In the genomic region with DNA sequence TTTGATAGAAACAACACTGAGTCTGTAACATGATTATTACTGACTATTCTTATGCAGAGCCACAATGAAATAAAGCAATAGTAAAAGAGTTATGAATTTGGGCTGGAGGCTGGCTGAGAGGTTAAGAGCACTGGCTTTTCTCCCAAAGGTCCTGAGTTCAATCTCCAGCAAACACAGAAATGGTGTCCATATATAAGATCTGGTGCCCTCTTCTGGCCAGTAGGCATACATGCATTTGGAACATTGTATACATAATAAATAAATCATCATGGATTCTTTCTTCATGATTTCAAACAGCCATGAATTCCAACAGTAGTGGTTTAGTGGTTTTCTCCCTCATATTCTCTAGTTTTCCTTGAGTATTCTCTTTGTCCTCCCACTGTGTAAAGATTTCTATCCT, we compare ENCODE assay signal across 14 mouse cellular contexts.
DNase-seq lines count a peak whose midpoint lies in the region; ATAC-seq and TF ChIP-seq lines count a peak whose summit lies in the region.
"Had no signal": no experiment of that assay in that cellular context is flagged by ENCODE, and none has a peak within 500 bp of the region (broad histone marks: within the 10 kb centered on the region; RNA-seq: fewer than 3 reads in every experiment).

No protein-coding gene starts in this region.

- ATAC-seq in kidney, postnatal 0 days (replicated peaks; ENCODE audit: low FRiP score, low read depth) = no peak
- 0 out of 2 replicates have a peak, but pooled peaks have one; percentile 42 for ATAC-seq in megakaryocyte progenitor cell, adult 5-6 weeks (replicated peaks; ENCODE audit: poor library complexity)
- ATAC-seq: inflammation-experienced regulatory T-cells, adult 6 months had no signal

- H3K27ac ChIP-seq in kidney, postnatal 0 days = no peak overlapping the region
- no peak overlapping the region for H3K27ac ChIP-seq in kidney, adult 2 months (ENCODE audit: insufficient read depth, low read depth, low read length)
- H3K27ac ChIP-seq: left cerebral cortex, adult 2 months had no signal

- no peak overlapping the region for H3K9ac ChIP-seq in kidney, postnatal 0 days (ENCODE audit: low read depth, low read length)

- no peaks in the 10 kb centered on the region; the same call in 1 of the 2 replicates for H3K9me3 ChIP-seq in kidney, postnatal 0 days (replicated peaks; ENCODE audit: low read length)

- H3K27me3 ChIP-seq in kidney, postnatal 0 days (ENCODE audit: insufficient read depth, low read length) = no peaks in the 10 kb centered on the region
- H3K27me3 ChIP-seq in kidney, adult 2 months (replicated peaks; ENCODE audit: control insufficient read depth, insufficient read depth, low read length) = no peaks in the 10 kb centered on the region

- peak; percentile 54 for TF ChIP-seq CTCF in kidney, postnatal 0 days (IDR thresholded peaks at IDR 0.05; ENCODE audit: low read depth)
- TF ChIP-seq CTCF in kidney, adult 2 months (conservative IDR thresholded peaks at IDR 0.05; ENCODE audit: insufficient read depth, insufficient read length, low read depth, low read length) = no peak

- H3K4me3 ChIP-seq in kidney, postnatal 0 days (replicated peaks; ENCODE audit: low read depth, low read length) = no peak overlapping the region
- no peak overlapping the region for H3K4me3 ChIP-seq in kidney, adult 2 months (ENCODE audit: insufficient read depth, low read depth, low read length)
- H3K4me3 ChIP-seq: left cerebral cortex, adult 2 months had no signal

- H3K36me3 ChIP-seq in kidney, postnatal 0 days (ENCODE audit: insufficient read depth, low read length) = no peaks in the 10 kb centered on the region
- H3K36me3 ChIP-seq in kidney, adult 2 months (ENCODE audit: control insufficient read depth, insufficient read depth, low read length) = no peaks in the 10 kb centered on the region

- DNase-seq in kidney, postnatal 0 days (ENCODE audit: low spot score) = no peak
- DNase-seq in kidney, adult 2 months = no peak
- DNase-seq in A20 (ENCODE audit: low read depth, low spot score) = peak; percentile 19
- DNase-seq in ES-CJ7 (ENCODE audit: low read depth, low spot score) = peak; percentile 7
- DNase-seq in right cerebral cortex, postnatal 25 days = no peak
- no peak for DNase-seq in ovary, adult 18-20 months (ENCODE audit: low spot score)
- DNase-seq: adrenal gland, postnatal 14 days; heart, adult 11 months; heart, postnatal 14 days; kidney, postnatal 4 days; lung, postnatal 4 days had no signal

- H3K4me1 ChIP-seq in kidney, postnatal 0 days (replicated peaks; ENCODE audit: insufficient read depth, low read length) = no peaks in the 10 kb centered on the region
- H3K4me1 ChIP-seq in kidney, adult 2 months (ENCODE audit: control insufficient read depth, insufficient read depth, low read length) = no peaks in the 10 kb centered on the region

- H3K4me2 ChIP-seq in kidney, postnatal 0 days (ENCODE audit: low read length) = no peak overlapping the region

- TF ChIP-seq POLR2A in kidney, adult 2 months (IDR thresholded peaks at IDR 0.05; ENCODE audit: low read depth, low read length) = no peak

Comparison
In these comparisons a context has a peak if more than half of its experiments do, and no peak if none do; other contexts are left out.
1. DNase-seq: peak in A20 (single experiment) and ES-CJ7 (single experiment); none in kidney, postnatal 0 days (single experiment), kidney, adult 2 months (single experiment), right cerebral cortex, postnatal 25 days (single experiment) and ovary, adult 18-20 months (single experiment).